Mouse (Mus musculus) MEL-GATA-1-ER (cell line): ENCODE data around the gene Dtx4.

ENCODE experiments used
- DNase-seq: peaks from one replicate; pipeline ENCODE4 v3.0.0-alpha.2; 2012; ENCODE audit warnings: low read depth; ENCODE audit errors: extremely low read depth

Gene Dtx4

GRCm38 (mm10) chr19:12494972-12495535 lies 6.2 kb downstream of the Dtx4 start:
- DNase-seq: no peak

- no peak for DNase-seq
These were observed 7.1 kb downstream of the Dtx4 start for GRCm38 (mm10) chr19:12494187-12494458.

DNA sequence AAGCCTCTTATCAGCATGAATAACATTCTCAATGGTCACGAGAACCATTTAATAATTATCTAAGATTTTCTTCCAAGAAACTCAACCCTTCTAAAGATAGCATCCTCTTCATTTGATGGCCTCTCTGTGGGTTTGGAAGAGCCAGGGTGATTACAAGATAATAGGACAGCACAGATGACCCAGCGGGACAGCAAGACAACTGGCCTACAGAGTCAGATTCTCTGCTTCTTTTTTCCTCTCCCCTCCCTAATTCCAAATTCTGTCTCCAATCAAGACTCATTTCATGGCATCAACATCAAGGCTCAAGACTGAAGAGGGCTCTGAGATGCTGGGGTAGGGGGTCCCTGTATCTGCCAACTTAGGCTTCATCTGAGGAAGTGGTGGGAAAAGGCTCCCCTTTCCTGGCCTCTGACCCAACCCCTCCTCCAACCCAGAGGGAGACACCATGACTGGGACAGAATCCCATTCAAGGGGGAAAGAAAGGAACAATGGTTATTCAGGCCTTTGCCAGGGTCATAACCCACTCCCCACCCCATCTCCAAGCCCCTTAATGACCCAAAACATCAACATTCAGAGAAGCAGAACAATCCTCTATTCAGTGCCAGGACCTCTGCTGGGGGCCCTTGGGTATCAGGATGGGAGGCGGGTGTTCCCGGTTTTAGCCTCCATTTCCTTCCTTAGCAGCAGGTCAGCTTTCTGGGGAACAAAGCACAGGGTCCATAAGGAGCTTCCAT lies 7.6 kb downstream of the Dtx4 start:
- no peak for DNase-seq

DNA sequence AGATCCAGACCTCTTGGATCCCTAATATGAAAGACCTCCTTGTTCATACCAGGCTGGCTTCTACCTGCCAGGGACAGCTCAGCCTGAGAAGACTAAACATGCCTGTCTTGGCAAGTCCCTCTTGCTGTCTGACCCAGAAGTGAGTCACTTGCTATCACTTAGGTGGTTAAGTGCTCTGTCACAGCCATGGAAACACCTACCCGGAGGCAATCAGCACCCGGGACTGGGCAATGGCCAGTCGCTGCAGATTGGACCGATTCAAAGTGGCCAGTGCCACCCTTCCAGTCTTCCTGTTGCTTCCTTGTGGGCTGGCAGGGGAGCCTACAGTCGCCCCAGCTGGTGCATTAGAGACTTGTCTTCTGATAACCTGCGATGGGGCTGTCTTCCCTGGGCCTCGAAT lies 9.6 kb downstream of the Dtx4 start:
- no peak for DNase-seq

GRCm38 (mm10) chr19:12489675-12490570 lies 11.3 kb downstream of the Dtx4 start:
- no peak for DNase-seq

DNA sequence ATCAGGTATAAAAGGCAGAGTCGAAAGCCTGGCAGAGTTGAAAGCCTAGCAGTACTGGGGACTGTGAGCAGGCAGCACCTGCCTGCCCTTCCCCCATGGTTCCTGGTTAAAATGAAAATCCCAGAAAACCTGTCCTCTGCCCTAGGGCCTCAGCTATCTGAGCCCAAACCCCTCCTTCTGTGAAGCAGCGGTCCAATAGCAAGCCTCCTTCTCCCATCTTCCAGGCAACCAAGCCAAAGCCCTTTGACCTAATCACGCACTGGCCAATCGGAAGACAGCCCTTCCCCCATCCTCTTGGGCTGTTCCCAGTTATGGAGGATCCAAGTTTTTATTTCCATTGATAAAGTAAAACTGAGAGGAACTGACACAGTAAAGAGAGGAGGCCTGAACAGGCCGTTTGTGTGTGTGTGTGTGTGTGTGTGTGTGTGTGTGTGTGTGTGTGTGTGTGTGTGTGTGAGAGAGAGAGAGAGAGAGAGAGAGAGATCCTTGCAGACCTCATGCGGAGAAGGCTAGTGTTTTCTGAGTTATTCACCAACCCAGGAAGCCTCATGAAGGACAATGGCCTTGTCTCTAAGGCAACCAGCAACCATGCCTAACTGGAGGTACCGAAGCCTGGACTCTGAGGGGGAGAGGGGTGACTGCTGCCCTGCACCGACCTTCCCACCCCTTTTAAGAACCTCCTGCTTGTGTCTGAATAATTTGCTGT lies 12.1 kb downstream of the Dtx4 start:
- no peak for DNase-seq

- DNase-seq: no peak
These were observed 12.9 kb downstream of the Dtx4 start for GRCm38 (mm10) chr19:12488205-12488966.

DNA sequence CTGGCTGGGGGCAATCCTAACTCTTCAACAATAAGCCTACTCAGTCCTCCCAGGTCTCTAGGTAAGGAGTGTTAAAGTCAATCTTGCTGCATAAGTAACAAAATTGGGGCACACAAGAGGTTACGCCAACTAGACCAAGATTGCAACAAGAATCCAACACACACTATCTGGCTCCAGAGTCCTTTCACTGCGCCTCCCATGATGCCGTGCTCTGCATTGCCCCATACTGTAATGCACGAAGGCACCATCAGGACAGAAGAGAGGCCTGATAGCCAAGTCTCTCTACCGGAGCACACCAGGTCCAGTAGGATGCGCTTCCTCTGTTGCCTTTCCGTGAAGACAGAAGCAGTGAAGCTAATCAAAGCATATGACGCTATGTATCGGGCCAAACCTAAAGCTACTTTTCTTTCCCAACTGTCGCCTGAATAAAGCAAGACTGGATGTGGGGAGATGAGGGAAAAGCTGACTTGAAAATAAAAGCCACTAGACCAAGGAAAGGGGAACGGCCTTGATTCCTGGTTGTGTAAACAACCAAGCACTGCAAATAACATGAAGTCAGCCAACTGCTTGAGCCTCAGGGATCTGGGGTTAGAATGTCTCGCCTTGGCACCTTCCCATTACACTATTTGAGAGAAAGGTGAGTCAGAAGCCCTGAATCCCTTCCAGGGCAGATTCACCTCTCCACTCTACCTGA lies 13.6 kb downstream of the Dtx4 start:
- no peak for DNase-seq

DNA sequence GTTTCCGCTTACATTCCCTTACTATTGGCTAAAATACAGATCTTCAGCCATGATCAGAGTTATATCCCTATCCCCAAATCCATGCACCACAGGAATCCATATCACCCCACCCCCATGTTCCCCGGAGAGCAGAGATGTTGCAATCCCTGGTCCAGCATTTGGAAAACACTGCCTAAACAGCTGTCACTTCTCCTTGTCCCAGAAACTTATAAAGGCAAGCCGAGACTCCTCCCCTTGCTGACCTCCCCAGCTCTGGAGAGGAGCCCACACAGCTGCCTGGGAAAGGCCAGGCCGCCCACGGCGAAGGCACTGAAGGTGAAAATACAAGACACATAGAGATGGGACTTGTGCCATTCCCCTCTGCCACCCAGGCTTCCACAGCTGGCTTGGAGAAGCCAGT lies 14.4 kb downstream of the Dtx4 start:
- DNase-seq: no peak

- DNase-seq: no peak
These were observed 15.6 kb downstream of the Dtx4 start for GRCm38 (mm10) chr19:12485631-12486030.

DNA sequence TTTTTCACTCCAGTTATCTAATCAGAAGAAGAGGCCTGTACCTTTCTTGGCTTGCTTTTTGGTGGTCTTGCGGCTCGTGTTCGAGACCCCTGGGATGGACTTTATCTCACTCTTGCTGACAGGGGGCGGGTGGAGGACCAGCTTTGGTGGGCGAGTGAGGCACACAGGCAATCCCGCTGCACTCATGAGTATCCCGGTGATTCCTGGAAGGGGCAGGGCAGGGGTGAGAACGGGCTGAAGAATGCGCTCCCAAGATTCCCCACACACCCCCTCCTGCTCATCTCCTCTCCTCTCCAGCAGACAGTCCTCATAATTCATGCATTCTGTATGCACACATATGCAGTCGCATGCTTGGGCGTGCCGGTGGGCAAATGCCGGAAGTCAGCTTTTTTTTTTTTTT lies 16.0 kb downstream of the Dtx4 start:
- no peak for DNase-seq

- DNase-seq: no peak
These were observed 17.0 kb downstream of the Dtx4 start for GRCm38 (mm10) chr19:12484210-12484609.

GRCm38 (mm10) chr19:12483782-12484181 lies 17.5 kb downstream of the Dtx4 start:
- no peak for DNase-seq

DNA sequence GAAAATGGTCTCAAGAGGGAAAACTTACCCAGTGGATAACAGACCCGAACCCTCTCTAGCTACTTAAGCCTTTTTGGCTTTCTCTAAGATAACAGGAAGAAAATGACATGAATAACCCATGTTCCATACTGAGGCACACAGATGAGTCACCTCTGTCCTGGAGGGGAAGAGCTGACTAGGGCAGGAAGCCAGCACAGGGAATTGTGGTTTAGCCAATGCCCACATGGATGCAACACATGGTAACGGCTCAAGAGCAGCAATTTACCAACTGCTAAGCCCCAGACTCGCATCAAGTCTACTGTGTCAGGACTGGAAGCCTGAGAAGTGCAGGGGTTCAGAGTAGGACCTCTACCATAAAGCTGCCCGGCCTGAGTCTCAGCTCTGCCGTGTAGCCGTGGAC lies 22.9 kb downstream of the Dtx4 start:
- no peak for DNase-seq

GRCm38 (mm10) chr19:12476721-12477270 lies 24.5 kb downstream of the Dtx4 start:
- DNase-seq: no peak

- peak; percentile 22 for DNase-seq
These were observed 25.6 kb downstream of the Dtx4 start for GRCm38 (mm10) chr19:12475380-12476250.

DNA sequence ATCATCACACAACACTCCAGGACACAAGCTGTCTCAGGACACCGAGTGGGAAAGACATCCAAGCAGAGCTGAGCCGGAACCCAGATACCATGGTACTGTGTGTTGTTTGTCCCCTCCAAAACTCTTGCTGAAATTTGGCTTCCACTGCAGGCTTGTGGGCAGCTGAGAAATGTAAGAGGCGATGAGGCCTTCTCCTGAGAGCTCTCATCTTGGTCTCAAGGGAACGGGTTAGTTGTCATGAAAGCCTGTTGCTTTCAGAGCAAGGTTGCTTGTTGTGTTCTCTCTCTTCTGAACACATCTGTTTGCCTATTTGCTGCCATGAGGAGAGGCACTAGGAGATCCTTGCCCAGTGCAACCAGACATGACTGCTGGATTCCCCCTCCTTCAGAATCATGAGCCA lies 27.3 kb downstream of the Dtx4 start:
- no peak for DNase-seq

DNA sequence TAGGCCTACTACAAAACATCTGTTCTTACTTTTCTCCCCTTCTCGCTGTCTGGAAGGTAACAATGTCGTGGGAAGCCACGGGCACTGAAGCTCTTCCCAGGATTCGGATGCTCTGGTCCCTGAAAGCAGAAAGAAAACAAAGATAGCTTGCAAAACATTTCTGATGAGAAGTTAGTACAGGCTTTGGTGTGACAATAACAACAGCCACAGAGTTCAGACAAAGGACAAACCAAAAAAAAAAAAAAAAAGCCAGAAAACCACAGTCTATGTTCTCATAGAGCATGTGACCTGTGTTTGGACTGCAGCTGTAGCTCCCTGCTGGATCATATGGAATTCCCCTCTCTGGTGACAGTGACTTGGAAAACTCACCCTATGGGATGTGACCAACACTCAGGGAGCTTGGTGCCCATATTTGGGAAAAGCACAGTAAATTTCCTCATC lies 28.0 kb downstream of the Dtx4 start:
- no peak for DNase-seq

- DNase-seq: no peak
These were observed 28.8 kb downstream of the Dtx4 start for GRCm38 (mm10) chr19:12472381-12472976.
